ENCODE assay signal across 11 mouse cellular contexts in genomic region chr17:45754186-45754862, GRCm38 (mm10). TPM values are rescaled to one million over a fixed set of nuclear protein-coding genes. Genes with fewer than 3 reads are reported as not detected.
DNase-seq lines count a peak whose midpoint lies in the region; ATAC-seq lines count a peak whose summit lies in the region.
"Had no signal": no experiment of that assay in that cellular context is flagged by ENCODE, and none has a peak within 500 bp of the region (broad histone marks: within the 10 kb centered on the region; RNA-seq: fewer than 3 reads in every experiment).

No protein-coding gene starts in this region.

- H3K4me1 ChIP-seq in midbrain, embryonic 15.5 days: no peaks in the 10 kb centered on the region

- DNase-seq in cerebellum, adult 9-11 months: peak; percentile 50
- DNase-seq in cerebellum, adult 8-10 months: no peak
- peak; percentile 69 to 78 for DNase-seq in cerebellum, postnatal 14 days
- DNase-seq in layer of hippocampus, adult 18-20 months (ENCODE audit: low spot score in 2 of 2): peak; percentile 48 to 68
- DNase-seq in thymus, postnatal 36 days: no peak
- no peak for DNase-seq in adrenal gland, adult 8-10 months
- DNase-seq in kidney, adult 8-10 months: no peak
- DNase-seq: kidney, adult 9 months had no signal

- H3K36me3 ChIP-seq in midbrain, embryonic 15.5 days (replicated peaks): no peaks in the 10 kb centered on the region

- no peak overlapping the region for H3K9ac ChIP-seq in midbrain, embryonic 15.5 days

- H3K27ac ChIP-seq in midbrain, embryonic 15.5 days: no peak overlapping the region

- WGBS in midbrain, embryonic 15.5 days: 75% methylated on average over 13 of the region's 13 CpGs

- H3K4me2 ChIP-seq in midbrain, embryonic 15.5 days: no peak overlapping the region

- H3K27me3 ChIP-seq in midbrain, embryonic 15.5 days (replicated peaks): no peaks in the 10 kb centered on the region

- no peaks in the 10 kb centered on the region for H3K9me3 ChIP-seq in midbrain, embryonic 15.5 days

- H3K4me3 ChIP-seq in midbrain, embryonic 15.5 days: no peak overlapping the region
- H3K4me3 ChIP-seq: myocyte had no signal

- ATAC-seq in midbrain, embryonic 15.5 days (replicated peaks): peak; percentile 67

RNA-seq across cellular contexts. Expression of gene 1600014C23Rik, which starts 20.7 kb away (rescaled TPM):
- not detected for total RNA-seq in layer of hippocampus, adult 18-20 months (2021)
- polyA plus RNA-seq in midbrain, embryonic 15.5 days (2015; fragmentation: Nextera tagmentation; extraction: Ambion mirVana): 0.61 TPM in 1 of 2 replicates, not detected in the other
- not detected for total RNA-seq in adrenal gland, adult 8-10 months (2022)
- polyA plus RNA-seq: liver, embryonic 16.5 days had no signal

Comparison
In these comparisons a context has a peak if more than half of its experiments do, and no peak if none do; other contexts are left out.
1. DNase-seq: peak in cerebellum, adult 9-11 months (single experiment), cerebellum, postnatal 14 days (2 of 2) and layer of hippocampus, adult 18-20 months (2 of 2); none in cerebellum, adult 8-10 months (single experiment), thymus, postnatal 36 days (0 of 2), adrenal gland, adult 8-10 months (single experiment) and kidney, adult 8-10 months (0 of 2).